Mouse (Mus musculus) embryonic facial prominence, embryonic 13.5 days (tissue): Measurements from ENCODE around the gene Gm10134. TPM values are rescaled to one million over a fixed set of nuclear protein-coding genes. Genes with fewer than 3 reads are reported as not detected.
A peak's percentile ranks its signal among the peaks of the same experiment; 100 is the strongest.
"Not testable (repeated sequence)": the region's sequence is repeated elsewhere in the genome, so short reads cannot be mapped to it uniquely, and the experiment has no call there.

Experiments
- ATAC-seq: fragments of 200-750 bp; cut with Nextera tagmentation; 2 replicates; pipeline ENCODE4 v1.8.0; 2017; ENCODE audit warnings: low read depth; ENCODE audit not compliant: insufficient number of reproducible peaks, insufficient read depth, low FRiP score, low TSS enrichment
- H3K27ac ChIP-seq: fragments of 300-500 bp; sonication (generic); 2 replicates; pipeline ENCODE4 v1.5.1; 2015; ENCODE audit warnings: moderate library complexity, mild to moderate bottlenecking, inconsistent platforms
- H3K27me3 ChIP-seq: fragments of 300-500 bp; sonication (generic); 2 replicates; pipeline ENCODE4 v1.6.1; 2015; ENCODE audit warnings: mild to moderate bottlenecking, inconsistent platforms
- H3K36me3 ChIP-seq: fragments of 300-500 bp; sonication (generic); 2 replicates; pipeline ENCODE4 v1.6.1; 2015; ENCODE audit warnings: mild to moderate bottlenecking, inconsistent platforms
- H3K4me1 ChIP-seq: fragments of 300-500 bp; sonication (generic); 2 replicates; pipeline ENCODE4 v1.6.1; 2015; ENCODE audit warnings: inconsistent platforms
- H3K4me2 ChIP-seq: fragments of 300-500 bp; sonication (generic); 2 replicates; pipeline ENCODE4 v1.6.1; 2015; ENCODE audit warnings: moderate library complexity, mild to moderate bottlenecking, inconsistent platforms
- H3K4me3 ChIP-seq: fragments of 300-500 bp; sonication (generic); 2 replicates; pipeline ENCODE4 v1.5.1; 2015; ENCODE audit warnings: mild to moderate bottlenecking, inconsistent platforms
- H3K9ac ChIP-seq: fragments of 300-500 bp; sonication (generic); 2 replicates; pipeline ENCODE4 v1.6.1; 2015; ENCODE audit warnings: mild to moderate bottlenecking, inconsistent platforms
- H3K9me3 ChIP-seq: fragments of 300-500 bp; sonication (generic); 2 replicates; pipeline ENCODE4 v1.6.1; 2016; ENCODE audit warnings: inconsistent platforms
- WGBS: fragments of 180-500 bp; shearing (Covaris S2); methylation state at CpG from one replicate; pipeline ENCODE4 v1.1.7; 2015; ENCODE audit warnings: mixed read lengths; 5-methylcytosine and 5-hydroxymethylcytosine counted together
- polyA plus RNA-seq: library from polyadenylated mRNA; unstranded; fragments of >200 nt; fragmentation: Nextera tagmentation; extraction: Ambion mirVana; gene quantifications from 2 replicates; pipeline ENCODE4 v1.2.1, GENCODE M21; 2015

Gene Gm10134
- 1.4 TPM in 1 of 2 replicates, not detected in the other for polyA plus RNA-seq

- H3K9ac ChIP-seq = no peak within 1 kb of the TSS
- no peaks in the 10 kb centered on the region for H3K9me3 ChIP-seq
- H3K4me1 ChIP-seq = no peaks in the 10 kb centered on the region
- no peak within 1 kb of the TSS for H3K4me2 ChIP-seq
- H3K27me3 ChIP-seq = no peaks in the 10 kb centered on the region
- no peak for ATAC-seq
- 74% methylated on average over 3 of the region's 3 CpGs for WGBS
- H3K36me3 ChIP-seq = no peaks in the 10 kb centered on the region
- H3K27ac ChIP-seq = no peak within 1 kb of the TSS
- H3K4me3 ChIP-seq = no peak within 1 kb of the TSS
These were observed at the start of gene Gm10134 for GRCm38 (mm10) chr2:28505795-28506194. TSS of gene Gm10134 (plus strand) at chr2:28506095.

GRCm38 (mm10) chr2:28456616-28457015 lies 49.3 kb upstream of the Gm10134 start:
- no peak for ATAC-seq
- WGBS = 72% methylated on average over 1 of the region's 1 CpGs

GRCm38 (mm10) chr2:28463919-28464318 lies 42.0 kb upstream of the Gm10134 start:
- H3K27ac ChIP-seq = no peak overlapping the region
- H3K4me3 ChIP-seq = no peak overlapping the region
- peaks cover under 1% of the 10 kb centered on the region; the same call in 1 of the 2 replicates for H3K36me3 ChIP-seq
- no peak overlapping the region for H3K4me2 ChIP-seq
- H3K9ac ChIP-seq = no peak overlapping the region
- peaks cover 15% of the 10 kb centered on the region for H3K27me3 ChIP-seq
- peaks cover 14% of the 10 kb centered on the region for H3K4me1 ChIP-seq
- no peaks in the 10 kb centered on the region for H3K9me3 ChIP-seq
- WGBS = 36% methylated on average over 3 of the region's 3 CpGs
- no peak for ATAC-seq

More at GRCm38 (mm10) chr2:28456616-28457015, 49.3 kb upstream of the Gm10134 start:
- Histone ChIP-seq H3K36me3 (peaks cover 30% of the 10 kb centered on the region), H3K9ac (no peak overlapping the region), H3K4me2 (no peak overlapping the region), H3K27ac (no peak overlapping the region), H3K4me3 (no peak overlapping the region), H3K4me1 (no peaks in the 10 kb centered on the region), H3K9me3 (no peaks in the 10 kb centered on the region), H3K27me3 (no peaks in the 10 kb centered on the region)

- Histone ChIP-seq H3K27ac (no peak overlapping the region), H3K4me2 (no peak overlapping the region), H3K27me3 (peaks cover 15% of the 10 kb centered on the region), H3K4me3 (no peak overlapping the region), H3K9ac (no peak overlapping the region), H3K36me3 (peaks cover 11% of the 10 kb centered on the region), H3K9me3 (no peaks in the 10 kb centered on the region), H3K4me1 (peaks cover 17% of the 10 kb centered on the region)
- no peak for ATAC-seq
- 81% methylated on average over 9 of the region's 9 CpGs for WGBS
These were observed 41.0 kb upstream of the Gm10134 start for GRCm38 (mm10) chr2:28464919-28465318.

- H3K36me3 ChIP-seq = peaks cover 21% of the 10 kb centered on the region
- peaks cover 15% of the 10 kb centered on the region for H3K27me3 ChIP-seq
- H3K9ac ChIP-seq = peak within 1 kb of the TSS; percentile 67
- H3K4me3 ChIP-seq = peak within 1 kb of the TSS; percentile 36
- peaks cover 17% of the 10 kb centered on the region for H3K4me1 ChIP-seq
- no peak within 1 kb of the TSS for H3K27ac ChIP-seq
- H3K9me3 ChIP-seq = no peaks in the 10 kb centered on the region
- peak within 1 kb of the TSS; percentile 70 for H3K4me2 ChIP-seq
- WGBS = 5% methylated on average over 25 of the region's 25 CpGs
- ATAC-seq = no peak
These were observed 39.9 kb upstream of the Gm10134 start, which contains the start of gene 1700007K13Rik for GRCm38 (mm10) chr2:28465836-28466518. TSS of gene 1700007K13Rik (minus strand) at chr2:28466332.

- under 1% methylated on average over 51 of the region's 52 CpGs for WGBS
These were observed 37.9 kb upstream of the Gm10134 start, which contains the start of gene Mrps2 for GRCm38 (mm10) chr2:28467860-28468485. TSS of gene Mrps2 (plus strand) at chr2:28468066.

GRCm38 (mm10) chr2:28468486-28469225 lies 37.2 kb upstream of the Gm10134 start:
- Histone ChIP-seq H3K4me1 (peaks cover 17% of the 10 kb centered on the region), H3K9me3 (0 out of 2 replicates have a peak, but pooled peaks cover 3% of the 10 kb centered on the region), H3K27ac (no peak overlapping the region), H3K4me3 (peak overlapping the region; percentile 95), H3K27me3 (peaks cover 15% of the 10 kb centered on the region), H3K9ac (peak overlapping the region; percentile 97), H3K36me3 (peaks cover 43% of the 10 kb centered on the region), H3K4me2 (peak overlapping the region; percentile 80)
- no peak for ATAC-seq
- 54% methylated on average over 18 of the region's 18 CpGs for WGBS

More at GRCm38 (mm10) chr2:28467860-28468485, 37.9 kb upstream of the Gm10134 start, which contains the start of gene Mrps2:
- Histone ChIP-seq H3K4me1 (peaks cover 17% of the 10 kb centered on the region), H3K27ac (0 out of 2 replicates have a peak within 1 kb of the TSS, but pooled peaks have one; percentile 23), H3K4me2 (peak within 1 kb of the TSS; percentile 80), H3K9me3 (0 out of 2 replicates have a peak, but pooled peaks cover 2% of the 10 kb centered on the region), H3K27me3 (peaks cover 15% of the 10 kb centered on the region), H3K9ac (peak within 1 kb of the TSS; percentile 97), H3K36me3 (peaks cover 41% of the 10 kb centered on the region), H3K4me3 (peak within 1 kb of the TSS; percentile 95)
- peak; percentile 80 for ATAC-seq

GRCm38 (mm10) chr2:28469461-28469860 lies 36.4 kb upstream of the Gm10134 start:
- ATAC-seq = no peak
- H3K4me3 ChIP-seq = no peak overlapping the region
- 97% methylated on average over 14 of the region's 14 CpGs for WGBS
- no peak overlapping the region for H3K27ac ChIP-seq
- H3K36me3 ChIP-seq = peaks cover 43% of the 10 kb centered on the region
- no peak overlapping the region for H3K4me2 ChIP-seq
- H3K27me3 ChIP-seq = peaks cover 11% of the 10 kb centered on the region
- H3K4me1 ChIP-seq = peaks cover 17% of the 10 kb centered on the region
- no peak overlapping the region for H3K9ac ChIP-seq
- H3K9me3 ChIP-seq = 0 out of 2 replicates have a peak, but pooled peaks cover 3% of the 10 kb centered on the region

GRCm38 (mm10) chr2:28470591-28470990 lies 35.3 kb upstream of the Gm10134 start:
- Histone ChIP-seq H3K27ac (no peak overlapping the region), H3K36me3 (peaks cover 43% of the 10 kb centered on the region), H3K27me3 (0 out of 2 replicates have a peak, but pooled peaks cover under 1% of the 10 kb centered on the region), H3K4me3 (no peak overlapping the region), H3K9me3 (0 out of 2 replicates have a peak, but pooled peaks cover 3% of the 10 kb centered on the region), H3K4me2 (no peak overlapping the region), H3K4me1 (peaks cover 17% of the 10 kb centered on the region), H3K9ac (no peak overlapping the region)
- WGBS = 88% methylated on average over 2 of the region's 2 CpGs
- no peak for ATAC-seq

GRCm38 (mm10) chr2:28472011-28472410 lies 33.9 kb upstream of the Gm10134 start:
- peaks cover 43% of the 10 kb centered on the region for H3K36me3 ChIP-seq
- ATAC-seq, H3K4me3 ChIP-seq, H3K9me3 ChIP-seq, H3K4me1 ChIP-seq, H3K27ac ChIP-seq, H3K27me3 ChIP-seq, H3K4me2 ChIP-seq, H3K9ac ChIP-seq: not testable (repeated sequence)
- WGBS = 93% methylated on average over 8 of the region's 8 CpGs

GRCm38 (mm10) chr2:28477993-28478392 lies 27.9 kb upstream of the Gm10134 start:
- not testable (repeated sequence) for H3K27ac ChIP-seq, H3K4me2 ChIP-seq, H3K4me3 ChIP-seq, H3K9me3 ChIP-seq, ATAC-seq, H3K27me3 ChIP-seq, H3K9ac ChIP-seq, H3K4me1 ChIP-seq, H3K36me3 ChIP-seq
- 93% methylated on average over 5 of the region's 5 CpGs for WGBS
